Mouse (Mus musculus) intestine, embryonic 14.5 days (tissue): ENCODE results near the gene Erich3. TPM values are rescaled to one million over a fixed set of nuclear protein-coding genes. Genes with fewer than 3 reads are reported as not detected.

Experiments used
- ATAC-seq: fragments of 200-750 bp; cut with Nextera tagmentation; replicated peaks from 2 replicates; pipeline ENCODE4 v1.8.0; 2017; ENCODE audit warnings: low read depth, moderate number of reproducible peaks, moderate TSS enrichment, moderate library complexity; ENCODE audit not compliant: low FRiP score, low TSS enrichment
- DNase-seq: peaks from one replicate; pipeline ENCODE4 v3.0.0-alpha.2; 2018; ENCODE audit warnings: low spot score
- H3K27ac ChIP-seq: fragments of 300-500 bp; sonication (generic); 2 replicates; pipeline ENCODE4 v1.5.1; 2014; ENCODE audit warnings: low read depth, mild to moderate bottlenecking, control low read depth
- H3K27me3 ChIP-seq: fragments of 300-500 bp; sonication (generic); replicated peaks from 2 replicates; pipeline ENCODE4 v1.6.1; 2014; ENCODE audit warnings: low read length, control low read depth; ENCODE audit not compliant: control insufficient read depth, insufficient read depth
- H3K36me3 ChIP-seq: fragments of 300-500 bp; sonication (generic); 2 replicates; pipeline ENCODE4 v1.6.1; 2014; ENCODE audit warnings: low read length, control low read depth; ENCODE audit not compliant: control insufficient read depth, insufficient read depth
- H3K4me1 ChIP-seq: fragments of 300-500 bp; sonication (generic); replicated peaks from 2 replicates; pipeline ENCODE4 v1.6.1; 2014; ENCODE audit warnings: low read length, control low read depth, mixed read lengths; ENCODE audit not compliant: control insufficient read depth, insufficient read depth
- H3K4me2 ChIP-seq: fragments of 300-500 bp; sonication (generic); 2 replicates; pipeline ENCODE4 v1.6.1; 2014; ENCODE audit warnings: low read length
- H3K4me3 ChIP-seq: fragments of 300-500 bp; sonication (generic); 2 replicates; pipeline ENCODE4 v1.5.1; 2014; ENCODE audit warnings: low read depth, low read length, control low read depth, mixed read lengths
- H3K9ac ChIP-seq: fragments of 300-500 bp; sonication (generic); 2 replicates; pipeline ENCODE4 v1.6.1; 2014; ENCODE audit warnings: mild to moderate bottlenecking, low read length
- H3K9me3 ChIP-seq: fragments of 300-500 bp; sonication (generic); 2 replicates; pipeline ENCODE4 v1.6.1; 2016; ENCODE audit warnings: low read length, control low read depth; ENCODE audit not compliant: control insufficient read depth
- WGBS: fragments of 180-500 bp; shearing (Covaris S2); extraction: QIAGEN DNeasy Blood & Tissue Kit; methylation state at CpG from one replicate; pipeline ENCODE4 v1.1.7; 2014; 5-methylcytosine and 5-hydroxymethylcytosine counted together
- polyA plus RNA-seq: library from polyadenylated mRNA; unstranded; fragments of >200 nt; fragmentation: Nextera tagmentation; extraction: Ambion mirVana; gene quantifications from 2 replicates; pipeline ENCODE4 v1.2.1, GENCODE M21; 2014

The Erich3 gene
- polyA plus RNA-seq, 1 experiment from 2014 or later = 0.09 TPM

GRCm38 (mm10) chr3:154816801-154817625 is 153.4 kb downstream of the Erich3 start:
- no peaks in the 10 kb centered on the region for H3K9me3 ChIP-seq
- no peak overlapping the region for H3K4me3 ChIP-seq
- WGBS = 39% methylated on average over 19 of the region's 19 CpGs
- H3K4me1 ChIP-seq = no peaks in the 10 kb centered on the region
- no peaks in the 10 kb centered on the region for H3K36me3 ChIP-seq
- no peak overlapping the region for H3K9ac ChIP-seq
- no peak overlapping the region for H3K4me2 ChIP-seq
- H3K27me3 ChIP-seq = no peaks in the 10 kb centered on the region
- H3K27ac ChIP-seq = no peak overlapping the region
- DNase-seq = no peak
- ATAC-seq = peak; percentile 73

Other genes with a start within 250 kb of the Erich3 start
- 22.3 and 25.0 TPM in 2 replicates for gene Cryz, start 67.1 kb upstream of the Erich3 start, polyA plus RNA-seq
- 12.5 and 16.3 TPM in 2 replicates for gene Tyw3, start 66.8 kb upstream of the Erich3 start, polyA plus RNA-seq